Mouse (Mus musculus): ENCODE measurements around the gene Atg7.

Gene Atg7

DNA sequence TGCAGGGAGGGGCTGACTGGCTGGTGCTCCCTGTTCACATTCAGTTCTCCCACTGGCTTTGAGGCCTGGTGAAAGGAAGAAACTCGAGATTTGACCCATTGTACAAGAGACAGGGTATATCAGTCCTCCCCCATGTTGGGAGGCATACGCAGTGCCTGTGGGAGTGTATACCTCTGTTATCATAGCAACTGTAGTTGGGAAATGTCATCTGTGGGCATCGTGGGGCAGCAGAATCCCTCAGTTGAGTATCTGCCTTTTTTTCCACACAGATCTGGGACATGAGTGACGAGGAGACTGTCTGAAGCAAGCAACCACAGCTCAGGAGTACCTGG lies 215.8 kb downstream of the Atg7 start:
- no peak for DNase-seq

DNA sequence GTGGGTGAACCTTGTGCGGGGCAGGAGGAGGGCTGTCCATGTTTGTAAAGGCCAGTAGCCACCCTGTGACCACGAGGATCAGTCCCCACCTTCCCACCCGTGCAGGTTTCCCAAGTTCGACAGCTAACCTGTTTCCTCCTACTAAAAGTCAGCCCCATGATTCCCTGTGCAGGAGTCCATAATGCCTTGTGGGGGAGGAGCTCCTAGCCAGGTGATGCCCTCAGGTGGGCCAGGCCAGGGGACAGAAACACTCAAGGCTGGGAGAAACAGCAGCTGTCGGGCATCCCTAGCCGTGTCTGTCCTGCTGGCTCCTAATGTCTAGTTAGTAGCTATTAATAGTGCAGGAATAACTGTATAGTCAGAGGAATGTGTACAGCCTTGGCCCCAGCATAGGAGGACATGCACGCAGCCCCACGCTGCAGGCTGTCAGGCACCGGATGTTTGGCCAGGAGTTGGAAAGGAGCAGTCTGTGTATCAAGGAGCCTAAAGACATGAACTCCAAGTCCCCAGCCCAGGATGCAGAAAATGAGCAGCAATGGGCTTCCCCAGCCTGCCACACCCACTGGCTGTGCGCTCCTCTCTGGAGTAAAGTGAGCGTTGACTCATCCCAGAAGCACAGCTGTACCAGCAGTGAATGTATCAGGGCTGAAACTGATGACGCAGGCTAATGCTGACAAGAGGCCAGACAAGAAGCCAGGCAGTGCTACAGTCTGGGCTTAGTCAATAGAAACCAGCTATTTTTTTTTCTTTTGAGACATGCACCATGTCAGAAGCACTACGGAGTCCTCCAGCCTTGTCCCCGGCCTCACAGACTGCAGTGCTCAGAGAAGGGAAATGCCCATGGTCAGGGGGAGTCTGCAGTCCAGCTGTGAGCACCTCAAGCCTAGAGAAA lies 218.0 kb downstream of the Atg7 start:
- DNase-seq, result no peak

DNA sequence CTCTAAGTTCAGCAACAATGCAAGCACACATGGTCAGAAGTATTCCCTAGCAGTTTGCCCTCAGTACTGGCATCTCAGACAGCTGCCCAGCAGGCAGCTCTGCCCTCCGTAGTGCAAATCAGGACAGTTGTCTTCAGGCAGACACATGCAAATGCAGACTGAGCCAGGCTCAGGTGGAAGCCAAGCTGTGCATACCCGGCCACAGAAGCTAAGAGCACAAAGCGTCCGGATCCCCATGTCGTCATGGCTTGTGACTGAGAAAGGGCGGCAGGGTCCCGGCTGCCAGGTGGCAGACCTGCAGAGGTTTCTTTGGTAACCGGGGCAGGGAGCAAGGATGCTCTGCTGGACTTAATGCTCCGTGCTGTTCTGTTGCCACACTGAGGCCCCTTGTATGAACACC lies 218.7 kb downstream of the Atg7 start:
- DNase-seq, result no peak

DNA sequence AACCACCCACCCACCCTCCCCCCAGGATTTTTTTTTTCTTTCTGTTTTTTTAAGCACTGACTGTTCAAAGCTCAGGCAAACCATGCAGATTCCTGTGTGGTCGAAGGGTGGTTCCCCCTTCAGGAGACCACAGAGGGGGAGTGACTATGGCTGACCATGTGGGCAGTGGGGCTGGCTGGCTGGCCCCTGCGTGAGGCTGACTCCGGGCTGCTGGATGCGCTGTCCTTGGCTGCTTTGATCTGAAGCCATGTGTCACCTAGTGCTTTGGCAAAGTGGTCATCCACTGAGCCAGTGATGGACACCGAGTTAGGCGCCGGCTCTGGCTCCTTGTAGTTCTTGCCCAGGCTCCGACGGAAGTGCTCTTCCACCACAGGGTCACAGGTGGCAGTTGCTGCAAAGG lies 219.1 kb downstream of the Atg7 start:
- no peak for DNase-seq

DNA sequence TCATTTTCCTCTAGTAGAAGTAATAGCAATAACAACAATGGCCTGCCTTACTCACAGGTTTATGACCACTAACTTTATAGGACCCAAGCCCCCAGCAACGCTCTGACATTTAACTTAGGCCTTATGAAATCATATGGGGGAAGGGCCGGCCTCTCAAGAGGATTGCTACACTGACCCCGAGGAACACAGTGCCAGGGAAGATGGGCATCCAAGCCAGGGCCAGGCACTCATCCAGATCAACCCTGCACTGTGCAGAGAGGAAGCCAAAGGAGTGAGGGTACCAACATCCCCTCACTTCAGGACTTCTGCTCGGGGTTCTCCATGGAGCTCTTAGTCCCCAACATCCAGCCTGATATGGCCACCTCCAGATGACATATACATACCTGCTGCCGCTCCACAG lies 220.6 kb downstream of the Atg7 start:
- DNase-seq, result no peak

DNA sequence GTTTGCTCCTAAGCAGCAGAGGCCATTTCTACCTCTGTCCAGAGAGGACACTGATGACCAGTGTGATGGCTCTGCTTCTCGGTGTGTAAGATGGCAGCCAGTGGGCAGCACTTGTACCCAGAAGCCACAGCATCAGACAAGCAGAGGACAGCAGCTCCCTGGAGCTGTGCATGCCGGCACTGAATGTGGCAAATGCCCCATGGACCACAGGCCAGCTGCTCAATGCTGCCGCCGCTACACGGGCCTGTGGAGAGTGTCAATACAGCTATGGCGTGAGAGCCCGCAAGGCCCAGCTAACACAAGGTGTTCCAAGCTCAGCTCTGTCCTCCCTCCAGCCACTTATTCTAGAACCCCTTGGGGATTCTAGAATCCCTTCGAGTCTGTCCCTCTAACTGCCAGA lies 221.5 kb downstream of the Atg7 start:
- DNase-seq, result no peak

DNA sequence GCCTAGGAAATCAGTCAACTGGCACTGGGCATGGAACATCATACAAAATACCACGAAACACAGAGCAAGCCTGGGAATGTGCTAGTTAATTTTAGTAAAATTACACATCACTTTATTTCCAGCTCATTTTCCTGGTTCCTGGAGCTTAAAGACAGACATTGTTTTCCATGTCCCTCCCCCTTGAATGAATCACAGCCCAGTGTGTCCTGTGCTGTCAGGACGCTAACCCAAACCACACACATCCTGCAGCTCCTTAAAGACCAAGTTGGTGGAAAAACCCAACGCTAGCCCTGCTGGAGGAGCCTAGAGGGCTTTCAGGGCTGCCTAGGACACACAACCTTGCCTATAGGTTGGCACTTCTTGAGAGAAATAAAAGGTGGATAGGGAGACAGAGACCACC lies 223.2 kb downstream of the Atg7 start:
- no peak for DNase-seq

DNA sequence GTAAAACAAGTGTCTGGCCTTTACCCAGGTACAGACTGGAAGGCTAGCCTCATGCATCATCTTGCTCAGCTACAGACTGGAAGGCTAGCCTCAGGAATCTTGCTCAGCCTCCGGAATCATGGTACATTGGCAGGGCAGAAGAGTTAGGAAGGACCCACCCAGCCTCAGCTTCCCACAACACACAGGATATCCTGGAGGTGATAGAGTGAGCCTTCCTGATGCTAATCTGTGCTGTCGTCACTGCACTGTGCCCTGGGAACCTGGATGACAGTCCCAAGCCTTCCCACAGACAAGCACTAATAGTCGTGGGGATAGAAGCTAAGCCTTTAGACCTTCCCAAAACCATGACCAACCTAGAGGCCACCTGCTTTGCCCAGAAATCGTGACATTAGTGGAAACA lies 223.7 kb downstream of the Atg7 start:
- no peak for DNase-seq

DNA sequence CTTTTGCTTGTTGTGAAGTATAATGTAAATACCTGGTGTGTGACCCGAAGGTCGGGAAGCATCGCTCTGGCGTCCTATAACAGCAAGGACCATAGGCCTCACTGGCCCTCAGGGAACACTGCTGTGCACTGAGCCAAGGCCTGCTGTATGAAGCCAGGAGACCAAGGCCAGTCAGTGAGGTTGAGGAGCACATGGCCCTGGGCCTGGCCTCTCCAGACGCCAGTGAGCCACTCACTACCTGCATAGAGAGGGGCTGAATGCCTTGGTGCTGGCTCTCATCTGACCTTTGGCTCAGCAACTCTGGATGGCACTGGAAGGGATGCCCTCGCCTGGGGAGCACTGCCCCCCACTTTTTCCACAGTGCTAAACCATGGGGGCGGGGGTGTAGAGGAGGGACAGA lies 225.8 kb downstream of the Atg7 start:
- no peak for DNase-seq

DNA sequence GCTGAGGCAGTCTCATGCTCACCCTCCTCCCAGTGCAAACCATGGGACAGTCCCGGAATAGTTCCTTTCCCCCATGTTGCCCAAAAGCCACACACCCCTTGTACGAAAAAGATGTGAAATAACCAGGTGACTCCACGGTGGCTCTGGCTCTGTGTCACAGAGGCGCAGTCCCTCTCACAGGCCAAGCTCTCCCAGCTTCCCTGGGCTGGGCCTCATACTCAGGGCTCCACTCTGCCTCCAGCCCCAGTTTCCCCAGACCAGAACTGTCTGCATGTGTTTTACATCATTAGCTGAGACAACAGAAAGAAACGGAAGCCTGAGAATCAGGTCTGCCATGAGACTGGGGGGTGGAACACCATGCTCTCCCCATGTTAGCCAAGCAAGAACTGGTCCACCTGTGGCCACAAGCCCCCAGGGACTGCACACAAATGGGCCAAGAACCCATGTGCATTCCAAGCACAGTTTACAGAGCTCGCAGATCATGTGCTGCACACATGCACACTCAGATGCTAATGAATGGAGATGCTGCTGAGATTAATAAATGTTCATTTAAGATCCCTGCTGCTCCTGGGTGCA lies 226.7 kb downstream of the Atg7 start:
- no peak for DNase-seq

DNA sequence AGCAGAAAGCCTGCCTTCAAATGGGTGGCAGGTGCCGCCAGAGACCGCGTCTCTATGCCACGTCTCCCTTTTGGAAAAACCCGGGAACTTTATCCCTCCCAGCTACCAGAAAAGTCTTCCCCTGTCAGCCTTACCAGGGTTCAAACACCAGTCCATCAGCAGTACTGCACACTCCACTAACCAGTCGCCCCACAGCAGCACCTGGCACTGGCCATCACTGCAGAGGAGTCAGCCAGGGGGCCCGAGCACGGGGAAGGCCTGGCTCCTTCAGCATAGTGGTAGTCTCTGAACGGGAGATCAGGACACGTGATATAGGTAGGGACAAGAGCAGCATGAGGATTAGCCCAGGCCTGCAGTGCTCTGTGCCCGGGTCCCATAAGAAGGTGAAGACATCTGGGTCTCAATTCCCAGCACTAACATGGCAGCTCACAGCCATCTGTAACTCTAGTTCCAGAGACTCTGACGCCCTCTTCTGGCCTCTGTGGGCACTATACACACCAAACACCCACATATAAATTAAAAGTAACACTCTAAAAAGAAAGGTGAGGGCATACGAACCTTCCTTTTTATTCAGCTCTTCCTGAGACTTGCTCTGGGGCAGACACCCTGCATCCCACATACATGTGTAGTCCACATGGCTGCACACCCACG lies 228.2 kb downstream of the Atg7 start:
- no peak for DNase-seq

DNA sequence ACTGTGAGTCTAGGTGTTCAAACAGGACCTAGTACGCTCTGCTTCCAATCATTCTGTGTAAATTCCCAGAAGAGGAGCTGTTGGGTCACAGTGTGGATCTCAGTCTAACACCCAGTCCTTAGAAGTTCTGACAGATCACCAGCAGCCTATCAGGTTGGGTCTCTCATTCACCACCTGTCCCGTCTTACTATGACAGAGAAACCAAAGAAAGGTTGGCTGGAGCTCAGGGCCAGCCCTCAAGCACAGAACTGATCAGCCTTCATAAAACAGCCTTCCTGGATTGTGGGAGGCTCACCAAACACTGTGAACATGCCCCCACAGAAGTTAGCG lies 230.9 kb downstream of the Atg7 start:
- DNase-seq, result no peak

DNA sequence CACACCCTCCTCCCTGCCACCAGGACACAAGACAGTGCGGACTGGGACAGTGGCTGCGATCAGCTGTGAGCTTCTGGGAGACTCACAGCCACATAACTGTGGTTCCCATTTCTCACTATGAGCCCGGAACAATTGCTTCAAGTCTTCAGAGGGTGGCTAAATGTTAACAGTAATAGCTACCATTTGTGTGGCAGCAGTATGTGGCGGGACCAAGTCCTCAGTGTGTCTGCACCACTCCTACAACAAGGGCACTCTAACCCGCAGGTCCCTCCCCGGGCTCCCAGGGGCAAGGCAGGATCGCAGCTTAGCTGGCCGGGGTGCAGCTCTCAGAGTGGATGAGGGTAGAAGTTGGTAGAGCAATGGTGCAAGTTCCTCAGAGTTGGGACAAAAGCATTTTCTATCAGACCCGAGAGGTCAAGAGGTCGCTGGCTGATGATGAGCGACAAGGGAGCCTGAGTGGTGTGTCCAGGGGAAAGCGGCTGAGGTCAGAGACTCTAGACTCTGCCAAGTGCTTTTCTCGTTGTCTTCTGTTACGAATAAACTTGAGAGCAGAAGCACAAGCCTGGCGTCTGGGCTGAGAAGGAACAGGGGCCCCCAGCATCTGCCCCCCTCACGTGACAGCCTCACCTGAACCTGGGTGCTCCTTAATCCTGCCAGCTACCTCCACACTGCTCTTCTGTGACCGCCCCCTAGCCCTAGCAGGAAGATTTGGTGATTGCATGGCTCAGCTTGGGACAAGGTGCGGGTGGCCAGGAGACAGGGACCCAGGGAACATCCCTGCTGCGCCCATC lies 231.4 kb downstream of the Atg7 start:
- DNase-seq, result peak; percentile 66

DNA sequence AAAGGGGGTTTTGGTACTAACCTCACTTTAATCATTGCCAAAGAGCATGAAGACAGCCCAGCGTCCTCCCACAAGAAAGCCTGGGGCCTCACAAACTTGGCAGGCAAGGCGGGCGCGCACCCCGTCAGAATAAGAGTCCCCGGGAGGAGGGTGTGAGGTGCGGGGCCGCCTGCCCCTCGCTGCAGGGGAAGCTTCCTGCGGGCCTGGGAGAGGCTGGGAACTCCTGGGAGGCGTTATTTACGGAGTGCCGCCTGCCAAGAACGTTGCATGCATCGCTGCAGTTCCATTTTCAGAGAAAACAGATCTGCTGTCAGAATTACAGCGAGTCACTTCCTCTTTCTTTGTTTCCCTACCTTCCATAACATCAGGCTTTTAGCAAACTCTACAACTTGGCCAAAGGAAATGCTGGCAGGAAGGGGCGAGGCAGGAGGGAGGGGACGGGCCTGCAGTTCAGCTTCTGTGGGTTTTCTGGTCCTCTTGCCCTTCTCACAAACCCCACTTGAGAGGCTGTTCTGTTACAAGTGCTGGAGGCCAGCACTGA lies 232.2 kb downstream of the Atg7 start:
- peak; percentile 95 for DNase-seq

DNA sequence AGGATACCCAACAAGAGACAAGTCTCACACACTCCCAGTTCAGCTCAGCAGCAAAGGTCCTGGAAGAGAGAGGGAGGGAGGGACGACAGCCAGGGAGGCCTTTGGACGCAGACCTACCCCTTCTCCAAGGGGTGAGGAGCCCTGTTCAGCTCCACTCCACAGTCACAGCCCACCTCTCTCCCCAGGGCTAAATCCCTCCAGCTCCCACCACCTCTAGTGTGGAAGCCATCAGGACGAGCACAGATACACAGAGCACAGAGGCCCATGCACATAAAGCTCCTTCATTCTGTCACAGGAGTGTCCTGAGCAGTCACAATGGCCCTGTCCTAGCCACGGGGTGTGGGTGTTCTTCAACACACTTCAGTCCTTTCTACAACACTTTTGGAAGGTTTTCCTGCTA lies 233.1 kb downstream of the Atg7 start:
- no peak for DNase-seq

DNA sequence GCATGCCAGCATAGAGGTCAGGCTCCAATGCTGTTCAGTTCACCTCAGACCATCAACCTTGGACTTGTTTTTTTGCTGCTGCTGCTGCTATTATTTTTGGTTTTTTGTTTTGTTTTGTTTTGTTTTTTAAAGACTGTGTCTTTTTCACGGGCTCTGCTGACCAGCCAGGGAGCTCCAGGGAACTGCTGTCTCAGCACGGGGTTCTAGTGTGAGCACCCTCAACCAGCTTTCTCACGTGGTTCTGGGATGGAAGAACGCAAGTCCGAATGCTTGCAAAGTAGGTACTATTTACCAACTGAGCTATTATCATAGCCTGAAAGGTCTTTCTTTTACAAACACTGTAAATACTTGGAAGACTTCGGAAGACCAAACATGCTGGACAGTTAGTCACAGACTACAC lies 233.6 kb downstream of the Atg7 start:
- no peak for DNase-seq

DNA sequence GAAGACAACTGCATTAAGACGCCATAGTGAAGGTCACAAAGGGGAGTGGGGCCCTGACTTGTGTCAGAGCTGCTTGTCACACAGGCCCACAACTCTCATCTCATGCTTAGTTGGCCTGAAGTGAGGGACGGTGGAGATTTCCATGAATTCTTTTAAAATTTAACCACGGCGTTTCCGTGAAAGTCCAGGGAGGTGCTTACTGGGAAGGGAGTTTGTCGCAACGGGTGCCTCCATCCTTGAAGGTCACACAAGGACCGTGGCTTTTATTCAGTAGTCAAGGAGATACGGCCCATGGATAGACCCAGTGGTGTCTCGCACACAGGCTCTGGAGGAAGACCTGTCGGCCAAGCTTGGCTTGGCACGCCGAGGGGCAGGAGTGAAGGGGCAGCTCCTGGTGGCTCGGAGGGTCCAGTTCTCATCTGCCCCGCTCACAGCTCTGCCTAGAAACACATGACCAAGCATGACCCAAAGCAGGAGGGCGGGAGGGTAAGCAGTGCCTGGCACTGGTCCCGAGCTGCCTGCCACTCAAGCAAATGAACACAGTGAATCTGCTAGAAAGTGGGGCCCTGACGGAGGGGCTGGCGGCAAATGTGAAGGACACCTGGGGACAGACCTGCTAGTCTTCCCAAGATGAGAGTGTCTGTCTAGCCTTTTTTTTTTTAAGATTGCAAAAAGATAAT lies 236.1 kb downstream of the Atg7 start:
- DNase-seq, result peak; percentile 73

DNA sequence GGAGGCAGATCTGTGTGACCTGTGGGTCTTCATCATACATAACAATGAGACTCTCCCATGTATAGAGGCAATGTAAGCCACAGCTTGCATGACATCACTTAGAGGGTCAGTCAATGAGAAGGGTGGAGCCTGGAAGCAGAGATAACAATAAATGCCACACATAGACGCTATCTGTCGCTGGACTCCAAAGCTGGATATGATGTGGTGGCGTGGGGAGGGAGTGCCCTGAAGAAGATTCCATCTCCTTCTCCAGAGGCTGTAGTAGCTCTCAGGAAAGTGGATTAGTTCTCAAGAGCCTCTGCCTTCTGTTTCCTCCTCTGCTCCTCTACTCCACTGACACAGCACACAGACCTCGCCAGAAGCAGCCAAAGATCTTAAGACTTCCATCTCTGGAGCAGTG lies 237.9 kb downstream of the Atg7 start:
- DNase-seq, result no peak

DNA sequence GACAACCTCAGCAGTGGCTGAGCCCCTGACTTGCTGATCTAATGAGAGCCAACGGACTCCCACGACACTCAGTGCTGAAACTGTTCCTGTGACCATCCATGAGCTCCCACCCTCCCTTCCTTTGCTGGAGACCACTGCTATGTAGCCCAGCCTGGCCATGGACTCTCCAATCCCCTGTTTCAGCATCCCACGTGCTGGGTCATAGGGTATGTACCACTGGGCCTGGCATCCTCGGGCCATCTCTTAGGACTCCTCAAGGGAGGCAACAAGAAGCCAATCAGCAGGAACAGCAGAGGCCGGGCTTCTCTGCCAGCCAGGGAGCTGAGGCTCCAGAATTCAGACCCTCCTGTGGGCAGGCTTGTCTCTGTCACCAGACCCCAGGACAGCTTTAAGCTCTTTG lies 239.3 kb downstream of the Atg7 start:
- no peak for DNase-seq

DNA sequence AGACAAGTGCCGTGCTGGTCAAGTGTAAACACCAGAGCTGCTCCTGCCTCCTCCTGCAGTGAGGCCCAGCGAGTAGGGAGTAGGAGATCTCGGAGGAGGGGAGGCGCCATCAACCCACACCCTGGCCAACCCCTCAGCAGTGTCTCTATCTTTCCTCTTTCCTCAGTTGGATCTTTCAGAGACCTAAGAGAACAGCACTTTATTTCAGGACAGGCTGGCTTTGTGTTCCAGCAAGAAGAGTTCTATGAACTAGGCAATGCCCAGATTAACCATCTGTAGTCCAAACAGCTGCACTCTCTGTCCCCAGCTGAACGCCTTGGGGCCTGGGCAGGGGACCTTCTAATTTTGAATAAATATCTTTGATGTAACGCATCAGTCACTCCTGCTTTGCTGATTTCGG lies 239.8 kb downstream of the Atg7 start:
- no peak for DNase-seq

DNA sequence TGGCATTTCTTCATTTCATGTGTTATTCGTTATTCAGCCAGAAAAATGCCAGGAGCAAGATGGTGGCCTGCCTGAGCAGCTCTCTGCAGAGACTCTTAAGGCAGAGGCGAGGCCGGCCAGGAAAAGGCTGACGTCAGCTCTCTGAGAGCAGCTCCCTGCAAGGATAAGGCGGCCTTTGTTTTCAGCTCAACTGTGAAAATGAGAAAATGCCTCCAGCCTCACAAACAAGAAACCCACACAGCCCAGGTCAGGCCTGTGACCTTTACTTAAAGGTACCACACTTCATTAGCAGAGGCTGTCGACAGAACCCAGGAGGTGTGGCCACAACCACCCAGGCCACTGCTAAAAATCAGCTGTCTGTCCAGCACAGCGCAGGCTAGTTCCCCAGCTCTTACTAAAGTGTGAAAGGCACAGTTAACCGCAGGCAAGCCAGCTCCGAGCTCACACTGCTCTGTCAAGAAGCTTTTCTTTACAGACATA lies 240.4 kb downstream of the Atg7 start:
- peak; percentile 97 for DNase-seq

DNA sequence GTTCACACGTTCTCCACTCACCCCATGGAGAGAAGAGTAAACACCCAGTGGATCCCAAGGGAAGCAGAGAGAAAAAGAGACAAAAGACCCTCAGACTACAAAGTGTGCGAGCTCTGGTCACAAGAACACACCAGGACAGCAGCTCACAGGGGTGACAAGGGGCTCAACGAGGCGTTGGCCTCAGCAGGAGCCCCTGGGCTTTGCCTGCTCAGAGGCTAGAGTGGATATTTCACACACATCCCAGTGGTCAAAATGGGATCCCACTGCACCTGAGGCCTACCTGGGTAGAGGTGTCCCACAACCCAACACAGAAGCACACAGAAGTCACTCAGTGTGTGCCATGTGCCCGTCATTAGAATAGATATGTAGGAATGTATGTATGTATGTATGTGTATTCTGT lies 242.2 kb downstream of the Atg7 start:
- DNase-seq, result no peak

DNA sequence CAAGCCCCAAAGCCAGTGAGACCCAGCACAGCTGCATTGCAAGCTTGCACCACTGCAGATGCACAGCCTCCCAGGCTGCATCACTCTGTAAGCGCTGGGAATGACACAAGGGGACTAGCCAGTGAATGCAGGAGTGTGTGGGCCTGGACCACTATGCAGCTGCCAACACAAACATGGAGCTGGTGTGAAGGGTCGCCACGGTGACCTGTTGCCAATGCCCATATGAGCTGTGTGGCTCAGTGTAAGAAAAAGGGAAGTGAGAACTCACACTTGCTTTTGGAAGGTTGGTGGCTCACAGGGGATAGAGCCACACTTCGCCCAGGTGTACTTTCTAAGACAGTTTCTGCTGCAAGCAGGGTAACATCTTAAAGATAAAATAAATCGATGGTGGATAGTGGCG lies 243.1 kb downstream of the Atg7 start:
- no peak for DNase-seq
